Comparison of ENCODE assay signal across 26 mouse cellular contexts in genomic region chr4:143270903-143271302, GRCm38 (mm10). TPM values are rescaled to one million over a fixed set of nuclear protein-coding genes. Genes with fewer than 3 reads are reported as not detected.
A peak's percentile ranks its signal among the peaks of the same experiment; 100 is the strongest.
DNase-seq lines count a peak whose midpoint lies in the region; ATAC-seq and TF ChIP-seq lines count a peak whose summit lies in the region.
"Had no signal": no experiment of that assay in that cellular context is flagged by ENCODE, and none has a peak within 500 bp of the region (broad histone marks: within the 10 kb centered on the region; RNA-seq: fewer than 3 reads in every experiment).

No protein-coding gene starts in this region.

- H3K4me3 ChIP-seq in intestine, embryonic 15.5 days (replicated peaks) = no peak overlapping the region
- no peak overlapping the region for H3K4me3 ChIP-seq in intestine, postnatal 0 days (ENCODE audit: low read depth, low read length)
- no peak overlapping the region for H3K4me3 ChIP-seq in bone marrow, adult 2 months (replicated peaks; ENCODE audit: control insufficient read depth, low read depth, low read length)
- H3K4me3 ChIP-seq: embryonic facial prominence, embryonic 13.5 days; embryonic facial prominence, embryonic 15.5 days; erythroblast, embryonic 14.5 days; forebrain, embryonic 10.5 days had no signal

- peak; percentile 34; the same call in 1 of the 2 replicates for ATAC-seq in intestine, embryonic 15.5 days
- no peak for ATAC-seq in intestine, postnatal 0 days
- peak; percentile 70 for ATAC-seq in granulocyte monocyte progenitor cell, adult 5-6 weeks (replicated peaks; ENCODE audit: poor library complexity, severe bottlenecking)
- ATAC-seq in megakaryocyte progenitor cell, adult 5-6 weeks (replicated peaks; ENCODE audit: poor library complexity) = peak; percentile 45
- ATAC-seq: activated CD4-positive, CD25-positive, alpha-beta regulatory T cell, adult 4 months; forebrain, embryonic 14.5 days; forebrain, embryonic 16.5 days; Patski had no signal

- H3K4me1 ChIP-seq in intestine, embryonic 15.5 days (replicated peaks) = no peaks in the 10 kb centered on the region
- H3K4me1 ChIP-seq in intestine, postnatal 0 days (replicated peaks; ENCODE audit: control insufficient read depth, insufficient read depth, low read length) = no peaks in the 10 kb centered on the region
- no peaks in the 10 kb centered on the region; the same call in 1 of the 2 replicates for H3K4me1 ChIP-seq in bone marrow, adult 2 months (ENCODE audit: control insufficient read depth, insufficient read depth, low read length)
- H3K4me1 ChIP-seq: embryonic facial prominence, embryonic 13.5 days; embryonic facial prominence, embryonic 15.5 days; forebrain, embryonic 10.5 days had no signal

- no peak for TF ChIP-seq POLR2A in bone marrow, adult 2 months (IDR thresholded peaks at IDR 0.05; ENCODE audit: borderline replicate concordance, control insufficient read depth, low read depth, low read length)

- no peak overlapping the region for H3K9ac ChIP-seq in intestine, embryonic 15.5 days
- no peak overlapping the region for H3K9ac ChIP-seq in intestine, postnatal 0 days (ENCODE audit: low read depth, low read length)
- H3K9ac ChIP-seq: embryonic facial prominence, embryonic 13.5 days; embryonic facial prominence, embryonic 15.5 days had no signal

- no peak for DNase-seq in cerebellum, adult 9-10 months
- no peak for DNase-seq in lung, postnatal 4 days
- DNase-seq in adrenal gland, adult 18-20 months (ENCODE audit: low spot score in 2 of 2) = no peak
- DNase-seq: adrenal gland, adult 2 months; adrenal gland, postnatal 14 days; adrenal gland, postnatal 36 days; cerebellum, adult 11 months; cerebellum, adult 18-20 months; cerebellum, adult 8-10 months; cerebellum, postnatal 10 days; cerebellum, postnatal 25 days; embryo, embryonic 11 days had no signal

- WGBS in intestine, embryonic 15.5 days = 60% methylated on average over 3 of the region's 3 CpGs
- 62% methylated on average over 3 of the region's 3 CpGs for WGBS in intestine, postnatal 0 days
- 33% methylated on average over 3 of the region's 3 CpGs for WGBS in bone marrow, adult 2 months

- H3K9me3 ChIP-seq in intestine, embryonic 15.5 days = no peaks in the 10 kb centered on the region
- no peaks in the 10 kb centered on the region for H3K9me3 ChIP-seq in intestine, postnatal 0 days (ENCODE audit: control insufficient read depth)
- H3K9me3 ChIP-seq: embryonic facial prominence, embryonic 13.5 days; embryonic facial prominence, embryonic 15.5 days; forebrain, embryonic 10.5 days had no signal

- H3K27ac ChIP-seq in intestine, embryonic 15.5 days = no peak overlapping the region
- H3K27ac ChIP-seq in intestine, postnatal 0 days (ENCODE audit: low read depth, low read length) = no peak overlapping the region
- peak overlapping the region; percentile 87 for H3K27ac ChIP-seq in bone marrow, adult 2 months (ENCODE audit: control insufficient read depth, insufficient read depth, low read depth, low read length, poor library complexity)
- H3K27ac ChIP-seq: embryonic facial prominence, embryonic 13.5 days; embryonic facial prominence, embryonic 15.5 days; forebrain, embryonic 10.5 days had no signal

- no peak for TF ChIP-seq CTCF in intestine, postnatal 0 days (IDR thresholded peaks at IDR 0.05; ENCODE audit: low read depth)
- TF ChIP-seq CTCF in bone marrow, adult 2 months (IDR thresholded peaks at IDR 0.05; ENCODE audit: control insufficient read depth, insufficient read depth, low read length) = no peak

- no peaks in the 10 kb centered on the region for H3K27me3 ChIP-seq in intestine, embryonic 15.5 days (replicated peaks)
- no peaks in the 10 kb centered on the region for H3K27me3 ChIP-seq in intestine, postnatal 0 days (replicated peaks; ENCODE audit: control insufficient read depth, insufficient read depth, low read length)
- H3K27me3 ChIP-seq: embryonic facial prominence, embryonic 13.5 days; embryonic facial prominence, embryonic 15.5 days; Patski had no signal

- H3K4me2 ChIP-seq in intestine, embryonic 15.5 days (replicated peaks) = no peak overlapping the region
- no peak overlapping the region for H3K4me2 ChIP-seq in intestine, postnatal 0 days (replicated peaks; ENCODE audit: low read depth)
- H3K4me2 ChIP-seq: embryonic facial prominence, embryonic 13.5 days; embryonic facial prominence, embryonic 15.5 days had no signal

- H3K36me3 ChIP-seq in intestine, embryonic 15.5 days = no peaks in the 10 kb centered on the region
- no peaks in the 10 kb centered on the region for H3K36me3 ChIP-seq in intestine, postnatal 0 days (ENCODE audit: control insufficient read depth, insufficient read depth)
- H3K36me3 ChIP-seq: G1E had no signal

RNA-seq across cellular contexts. Expression of gene Pdpn, which starts 28.5 kb away (rescaled TPM):
- 24.8 and 27.5 TPM in 2 replicates for polyA plus RNA-seq in intestine, embryonic 15.5 days (2015; fragmentation: Nextera tagmentation; extraction: Ambion mirVana)
- 18.1 and 18.5 TPM in 2 replicates for polyA plus RNA-seq in intestine, postnatal 0 days (2015; fragmentation: Nextera tagmentation; extraction: Ambion mirVana)
- 14.1 TPM in 1 of 2 replicates, not detected in the other for polyA plus RNA-seq in bone marrow, adult 2 months (2011; ENCODE audit: insufficient read depth, insufficient read length, low replicate concordance, missing spikeins)
- total RNA-seq in granulocyte monocyte progenitor cell, adult 5-6 weeks (2014; fragmentation: Nextera tagmentation) = not detected in 2 replicates
- total RNA-seq in granulocyte monocyte progenitor cell, adult 5-6 weeks (2017) = not detected in 2 replicates
- not detected in 2 replicates for total RNA-seq in megakaryocyte progenitor cell, adult 5-6 weeks (2015)
- not detected in 2 replicates for total RNA-seq in megakaryocyte progenitor cell, adult 5-6 weeks (2017)
- total RNA-seq in adrenal gland, adult 18-20 months (2021) = 10 to 100 TPM in 1 of 2 experiments, 1 to 10 TPM in 1; 5.8 to 10.6 TPM
- polyA plus RNA-seq: erythroblast, embryonic 14.5 days; G1E had no signal

RNA-seq across cellular contexts. Expression of gene Prdm2, which starts 58.1 kb away (rescaled TPM):
- polyA plus RNA-seq in intestine, embryonic 15.5 days (2015; fragmentation: Nextera tagmentation; extraction: Ambion mirVana) = 9.7 and 10.0 TPM in 2 replicates
- polyA plus RNA-seq in intestine, postnatal 0 days (2015; fragmentation: Nextera tagmentation; extraction: Ambion mirVana) = 4.0 and 4.6 TPM in 2 replicates
- 7.9 and 17.7 TPM in 2 replicates for polyA plus RNA-seq in bone marrow, adult 2 months (2011; ENCODE audit: insufficient read depth, insufficient read length, low replicate concordance, missing spikeins)
- total RNA-seq in granulocyte monocyte progenitor cell, adult 5-6 weeks (2014; fragmentation: Nextera tagmentation) = 20.5 and 27.8 TPM in 2 replicates
- 11.0 and 12.4 TPM in 2 replicates for total RNA-seq in granulocyte monocyte progenitor cell, adult 5-6 weeks (2017)
- total RNA-seq in megakaryocyte progenitor cell, adult 5-6 weeks (2015) = 16.1 and 16.5 TPM in 2 replicates
- 9.5 and 12.5 TPM in 2 replicates for total RNA-seq in megakaryocyte progenitor cell, adult 5-6 weeks (2017)
- 10 to 100 TPM; 25.7 to 35.1 TPM for total RNA-seq in adrenal gland, adult 18-20 months (2021)

Comparison
In these comparisons a context has a peak if more than half of its experiments do, and no peak if none do; other contexts are left out.
1. RNA of gene Pdpn, which starts 28.5 kb away (total RNA-seq): 5.8 to 10.6 TPM in adrenal gland, adult 18-20 months; not detected in megakaryocyte progenitor cell, adult 5-6 weeks and not detected in granulocyte monocyte progenitor cell, adult 5-6 weeks; every median in the first group is over 4 times any median in the second.